Mouse (Mus musculus) liver, postnatal 0 days (tissue): ENCODE results near the gene Hmgb4.

Experiments
- CTCF ChIP-seq: sonication (generic); IDR thresholded peaks from 2 replicates; pipeline ENCODE4 v1.5.1; 2016; ENCODE audit warnings: antibody characterized with exemption, low read depth
- EP300 ChIP-seq: IDR thresholded peaks from 2 replicates; pipeline ENCODE4 v1.6.1; 2016; ENCODE audit warnings: antibody characterized with exemption, low read depth, mild to moderate bottlenecking

DNA sequence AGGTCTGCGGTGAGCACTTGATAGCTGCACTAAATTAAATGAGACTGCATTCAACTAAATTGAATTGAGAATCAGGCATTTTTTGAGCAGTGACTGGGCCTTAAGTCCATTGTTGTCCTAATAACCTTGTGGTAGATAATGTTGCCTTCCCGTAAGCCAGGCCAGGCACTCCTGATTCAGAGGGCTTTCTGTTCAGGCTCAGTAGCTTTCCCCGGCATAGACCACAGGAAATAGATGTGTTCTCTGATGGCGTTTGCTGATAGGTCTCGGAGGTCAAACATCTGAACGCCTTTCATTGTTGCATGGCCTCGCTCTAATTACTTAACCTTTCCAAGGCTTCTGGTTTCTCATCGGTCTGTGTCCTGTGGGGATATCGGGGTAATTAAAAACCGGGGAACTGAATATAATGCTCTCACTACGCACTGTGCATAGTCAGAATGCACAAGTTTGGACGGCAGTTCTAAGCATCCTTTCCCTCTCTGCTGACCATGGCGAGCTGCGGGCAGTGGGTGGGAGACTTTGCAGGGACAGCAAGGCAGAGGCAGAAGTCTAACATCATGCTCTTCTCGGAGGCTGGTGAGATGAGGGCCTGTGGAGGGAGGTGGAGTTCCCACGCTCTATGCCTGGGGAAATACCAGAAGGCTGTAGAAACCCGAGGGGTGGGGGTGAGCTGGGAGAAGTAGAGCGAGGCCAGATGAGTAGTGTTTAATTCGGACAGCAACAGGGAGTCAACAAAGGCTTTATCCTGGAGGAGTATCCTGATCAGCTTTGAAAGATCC, 19.5 kb downstream of the Hmgb4 start:
- no peak for TF ChIP-seq EP300
- no peak for TF ChIP-seq CTCF
